Mouse (Mus musculus) frontal cortex, adult (tissue): Measurements from ENCODE around the gene Slc16a3.

Experiments
- ATAC-seq: cut with Nextera tagmentation; 2 replicates; pipeline ENCODE4 v1.9.2; 2017; ENCODE audit warnings: mild to moderate bottlenecking, moderate library complexity, mixed read lengths; ENCODE audit not compliant: low TSS enrichment

The Slc16a3 gene

DNA sequence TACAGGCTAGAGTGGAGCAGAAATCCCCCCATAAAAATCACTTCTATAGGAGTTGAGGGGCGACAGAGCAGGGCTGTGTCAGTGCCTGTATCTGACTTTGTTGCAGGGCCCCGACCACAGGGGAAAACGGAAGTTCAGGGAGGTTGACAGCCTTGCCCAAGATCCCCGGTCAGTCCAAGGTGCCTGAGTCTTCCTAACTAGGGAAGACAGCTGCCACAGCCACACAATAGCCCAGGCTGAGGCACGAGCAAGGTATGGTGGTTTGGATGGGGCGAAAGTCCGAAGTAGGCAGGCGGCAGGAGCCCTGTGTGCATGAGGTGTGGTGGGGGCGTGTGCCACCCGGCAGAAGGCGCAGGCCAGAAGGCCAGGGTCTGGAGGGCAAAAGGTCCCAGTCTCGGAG lies at the start of gene Slc16a3:
TSS of gene Slc16a3 (plus strand) at position 153 of the 400 bp plus-strand sequence.
- ATAC-seq: no peak

DNA sequence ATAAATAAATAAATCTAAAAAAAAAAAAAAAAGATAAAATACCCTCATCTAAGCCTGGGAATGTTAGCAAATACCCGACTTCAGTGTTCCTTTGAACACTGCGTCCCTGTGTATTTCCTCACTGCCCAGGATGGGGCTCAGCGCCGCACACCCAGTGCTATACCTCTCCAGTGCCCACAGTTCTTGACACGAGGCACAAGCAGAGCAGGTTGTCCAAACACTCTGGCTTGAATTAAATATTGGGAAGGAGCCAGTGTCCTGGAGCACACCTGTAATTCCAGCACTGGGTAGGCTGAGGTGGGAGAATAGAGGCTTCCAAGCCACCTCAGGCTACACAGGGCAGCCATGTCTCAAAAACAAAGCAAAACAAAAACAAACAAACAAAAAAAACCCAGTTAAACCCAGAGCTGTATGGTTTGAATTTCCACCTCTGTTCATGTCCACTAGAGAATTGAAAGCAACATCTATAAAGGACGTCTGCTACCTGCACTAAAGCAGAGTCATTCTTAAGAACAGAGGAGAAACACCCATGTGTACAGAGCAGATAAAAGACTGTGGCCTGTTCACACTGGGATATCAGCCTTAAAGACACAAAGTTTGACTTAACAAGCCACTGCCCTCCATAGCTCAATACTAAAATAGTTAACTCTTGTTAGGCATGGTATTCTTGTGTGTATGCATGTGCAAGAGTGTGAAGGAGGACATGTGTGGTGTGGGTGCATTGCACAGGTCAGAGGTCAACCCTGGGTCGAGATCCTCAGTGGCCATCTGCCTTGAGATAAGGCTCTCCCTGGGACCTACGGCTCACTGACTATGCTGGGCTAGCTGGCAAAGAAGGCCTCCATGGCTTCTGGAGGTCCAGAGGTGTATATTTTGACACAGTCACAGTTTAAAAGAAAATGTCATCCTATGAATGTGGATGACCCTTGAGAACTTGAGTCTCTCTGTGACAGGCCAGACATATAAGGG lies 47.7 kb upstream of the Slc16a3 start:
- ATAC-seq: no peak

DNA sequence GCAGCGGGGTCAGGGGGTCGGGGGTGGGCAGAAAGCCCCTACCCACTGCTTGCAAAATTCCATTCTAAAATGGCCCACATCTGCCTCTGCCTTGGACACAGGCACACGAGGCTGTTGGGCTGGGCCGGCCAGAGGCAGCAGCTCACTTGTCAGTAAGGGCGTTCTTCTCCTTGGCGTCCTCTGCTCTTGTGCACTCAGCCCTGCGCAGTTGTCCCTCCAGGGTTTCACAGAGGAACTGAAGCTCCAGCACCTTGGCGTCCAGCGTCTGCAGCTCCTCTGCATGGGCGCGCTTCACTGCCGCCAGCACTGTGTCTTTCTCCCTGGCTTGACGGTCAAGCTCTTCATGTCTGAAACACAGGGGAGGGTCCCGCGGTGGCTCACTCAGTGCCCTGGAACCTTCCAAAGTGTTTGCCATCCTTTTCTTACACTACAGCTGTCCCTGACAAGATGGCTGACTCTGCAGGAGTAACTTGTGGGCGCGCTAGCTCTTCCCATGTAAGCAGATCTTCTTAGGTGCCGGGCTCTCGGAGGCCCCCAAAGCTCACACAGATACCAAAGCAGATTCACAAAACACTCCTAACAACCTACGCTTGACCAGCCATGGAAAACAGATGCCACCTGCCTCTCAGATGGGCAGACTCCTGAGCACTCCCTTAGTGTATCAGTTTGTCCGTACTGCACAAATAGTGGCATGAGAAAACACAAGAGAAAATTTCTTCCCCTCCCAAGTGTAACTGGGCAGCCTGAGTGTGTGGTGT lies 46.4 kb upstream of the Slc16a3 start:
- no peak for ATAC-seq

DNA sequence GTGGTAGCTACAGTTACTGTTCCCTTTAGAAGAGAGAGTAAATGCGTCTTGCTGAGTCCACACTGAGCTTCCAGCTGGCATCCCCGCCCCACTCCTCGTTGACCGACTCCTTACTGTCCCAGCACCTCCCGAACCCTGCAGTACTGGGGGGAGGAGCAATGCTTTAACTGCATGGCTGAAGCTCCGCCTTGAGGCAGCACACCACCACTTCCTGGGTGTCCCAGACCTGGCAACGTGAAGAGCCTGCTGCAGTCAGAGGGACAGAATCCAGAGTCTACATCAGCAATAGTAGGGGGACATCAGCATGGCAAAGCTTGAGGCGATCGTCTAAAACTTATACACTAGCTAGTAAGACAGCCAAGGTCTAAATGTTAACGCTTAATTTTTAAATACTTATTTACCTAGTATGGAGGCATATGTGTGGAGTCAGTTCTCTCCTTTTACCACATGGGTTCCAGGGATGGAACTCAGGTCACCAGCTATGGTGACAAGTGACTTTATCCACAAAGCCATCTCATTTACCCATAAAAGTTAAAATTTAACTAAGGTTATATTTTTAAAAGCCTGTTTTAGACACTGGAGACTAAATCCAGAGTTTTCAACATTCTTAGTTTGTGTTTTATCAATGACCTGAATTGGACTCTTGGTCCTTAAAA lies 45.7 kb upstream of the Slc16a3 start:
- no peak for ATAC-seq

DNA sequence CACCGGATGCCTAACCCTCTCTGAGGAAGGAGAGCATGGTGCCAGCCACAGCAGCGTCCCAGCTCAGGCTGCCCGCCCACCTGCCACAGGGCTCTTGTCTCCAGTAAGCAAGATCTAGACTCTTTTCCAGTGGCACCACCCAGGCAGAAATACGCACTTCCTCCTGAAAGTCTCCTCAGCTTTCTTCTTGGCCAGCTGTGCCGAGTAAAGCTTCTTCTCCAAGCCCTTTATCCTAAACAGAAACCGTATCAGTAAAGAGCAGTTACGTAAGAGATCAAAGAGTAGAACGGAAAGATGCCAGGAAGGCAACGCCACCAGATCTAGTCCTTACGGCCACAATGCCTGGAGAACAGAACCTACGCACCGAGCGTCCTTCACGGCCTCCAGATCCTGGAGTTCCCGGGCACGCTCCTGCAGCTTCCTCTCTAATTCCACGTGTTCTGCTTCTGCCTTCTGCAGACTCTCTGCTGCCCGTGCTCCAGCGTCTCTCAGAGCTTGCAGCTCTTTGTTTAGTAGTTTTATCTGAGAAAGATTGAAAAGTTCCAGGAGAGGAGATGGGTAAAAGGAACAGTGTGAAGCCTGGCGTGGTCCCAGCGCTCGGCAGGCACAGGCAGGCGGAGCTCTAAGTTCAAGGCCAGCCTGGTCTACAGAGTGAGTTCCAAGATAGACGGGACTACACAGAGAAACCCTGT lies 45.0 kb upstream of the Slc16a3 start:
- peak; percentile 72; the same call in 1 of the 2 replicates for ATAC-seq

DNA sequence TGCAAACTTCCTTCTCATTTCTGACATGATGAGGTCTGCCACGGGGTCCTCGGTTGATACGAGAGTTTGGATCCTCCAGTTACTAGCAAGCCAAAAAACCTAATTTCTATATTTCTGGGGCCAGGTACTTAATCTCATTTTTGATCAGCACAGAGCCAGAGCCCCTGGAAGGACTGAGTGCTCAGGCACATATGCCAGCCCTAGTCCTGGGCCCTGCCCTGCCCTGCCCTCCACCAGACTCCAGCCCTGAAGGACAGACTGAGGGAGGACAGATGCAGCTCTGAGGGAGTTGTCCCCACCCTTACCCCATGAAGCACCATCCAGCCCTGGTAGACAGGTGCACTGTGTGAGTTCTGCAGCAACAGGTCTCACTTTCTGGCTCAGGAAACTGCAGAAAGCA lies 43.7 kb upstream of the Slc16a3 start:
- ATAC-seq: no peak

DNA sequence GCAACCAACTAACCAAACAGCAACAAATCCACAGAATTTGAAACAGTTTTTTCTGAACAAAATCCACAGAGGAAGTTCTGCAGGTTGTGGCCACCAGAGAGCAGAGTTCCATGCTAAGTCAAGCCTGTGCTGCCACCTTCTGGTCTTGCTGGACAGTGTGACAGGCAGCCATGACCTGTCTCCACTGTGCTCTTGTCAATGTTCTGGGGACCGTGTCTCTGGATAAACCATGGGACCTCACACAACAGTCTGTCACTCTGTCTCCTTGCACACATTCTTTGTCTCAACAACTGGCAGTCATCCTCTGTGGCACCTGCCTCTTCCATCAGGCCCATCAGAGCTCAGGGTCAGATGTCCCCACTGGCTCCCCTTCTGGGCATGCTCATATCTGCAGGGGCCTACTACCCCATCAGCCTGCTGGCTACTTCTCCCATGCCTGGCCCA lies 42.8 kb upstream of the Slc16a3 start:
- peak; percentile 69; the same call in 1 of the 2 replicates for ATAC-seq

DNA sequence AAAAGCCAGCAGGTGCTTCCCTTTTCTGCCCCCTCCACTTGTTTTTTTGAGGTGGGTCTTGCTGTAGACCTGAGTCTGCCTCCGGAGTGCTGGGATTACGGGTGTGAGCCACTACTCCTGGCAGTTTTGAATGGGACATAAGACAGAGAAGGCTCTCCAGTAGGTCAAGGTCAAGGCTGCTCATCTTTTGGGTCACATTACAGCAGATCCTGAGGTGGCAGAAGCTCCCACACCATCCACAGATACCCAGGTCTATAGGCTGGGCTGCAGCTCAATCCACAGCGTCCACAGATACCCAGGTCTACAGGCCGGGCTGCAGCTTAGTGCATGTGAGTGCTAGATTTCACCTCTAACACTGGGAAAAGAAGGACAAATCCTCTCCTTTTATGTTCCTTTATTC lies 34.5 kb upstream of the Slc16a3 start:
- no peak for ATAC-seq

DNA sequence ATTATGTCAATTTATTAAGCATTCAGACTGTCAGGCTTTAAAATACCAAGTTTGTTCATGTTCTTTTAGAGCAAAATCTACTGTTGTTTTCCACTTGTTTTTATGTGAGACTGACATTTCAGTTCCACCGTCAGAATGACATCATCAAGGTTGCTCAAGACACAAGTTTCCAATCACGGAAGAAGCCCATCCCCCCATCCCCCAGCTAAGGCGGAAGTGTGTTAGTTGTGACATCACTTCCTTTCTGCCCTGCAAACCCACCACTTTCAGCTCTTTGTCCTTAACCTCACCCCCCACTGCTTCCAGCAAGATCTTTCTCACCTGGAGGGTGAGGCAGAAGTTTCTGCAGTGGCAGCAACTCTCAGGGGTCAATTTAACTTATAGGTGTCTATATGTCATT lies 31.8 kb upstream of the Slc16a3 start:
- ATAC-seq: no peak

DNA sequence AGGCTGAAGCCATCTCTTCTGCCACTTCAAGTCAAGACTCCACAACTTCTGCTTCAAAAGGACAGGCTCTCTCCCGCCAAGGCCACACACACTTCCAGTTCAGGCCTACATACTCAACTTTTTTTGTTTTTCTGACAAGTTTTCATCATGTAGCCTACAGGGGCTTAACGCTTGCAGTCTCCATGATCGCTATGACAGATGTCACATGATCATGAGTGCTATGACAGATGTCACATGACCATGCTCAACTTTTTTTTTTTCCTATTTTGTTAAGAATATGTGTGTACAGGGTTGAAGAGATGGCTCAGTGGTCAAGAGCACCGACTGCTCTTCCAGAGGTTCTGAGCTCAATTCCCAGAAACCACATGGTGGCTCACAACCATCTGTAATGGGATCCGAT lies 30.5 kb upstream of the Slc16a3 start:
- no peak for ATAC-seq

DNA sequence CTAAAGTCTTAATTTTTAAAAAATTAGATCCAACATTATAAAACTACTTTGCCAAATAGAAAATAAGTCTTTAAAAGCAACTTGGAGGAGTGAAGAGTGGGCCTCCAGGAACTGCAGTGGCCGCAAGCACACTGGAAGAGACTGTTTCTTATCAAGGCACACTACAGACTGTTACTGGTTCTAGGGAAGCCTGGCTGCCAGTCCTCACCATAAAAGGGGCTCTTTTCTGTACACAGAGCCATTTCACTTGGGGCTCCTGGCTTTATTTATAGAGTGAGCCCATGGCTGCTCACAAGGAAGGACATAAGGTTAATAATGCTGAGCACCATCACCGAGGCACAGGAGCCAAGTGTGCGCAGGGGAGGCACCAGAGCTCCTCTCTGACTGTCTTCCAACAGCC lies 25.8 kb upstream of the Slc16a3 start:
- no peak for ATAC-seq

DNA sequence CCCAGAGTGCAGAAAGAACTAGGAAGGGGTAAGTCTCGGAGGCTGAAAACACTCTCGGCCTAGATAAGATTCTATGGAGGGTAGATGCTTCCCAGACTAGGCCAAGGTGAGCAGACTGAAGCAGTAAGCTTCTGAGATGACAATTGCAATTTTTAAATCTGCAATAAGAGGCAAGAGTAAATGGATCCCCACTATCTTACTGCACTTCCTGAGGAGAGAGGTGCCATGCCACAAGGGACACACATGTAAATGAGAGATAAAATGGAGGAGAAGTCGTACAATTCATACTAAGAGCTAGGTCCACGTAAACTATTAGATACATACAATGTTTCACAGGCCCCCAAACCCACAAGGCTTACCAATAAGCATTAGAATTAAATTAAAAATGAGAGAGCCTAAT lies 19.8 kb upstream of the Slc16a3 start:
- no peak for ATAC-seq

DNA sequence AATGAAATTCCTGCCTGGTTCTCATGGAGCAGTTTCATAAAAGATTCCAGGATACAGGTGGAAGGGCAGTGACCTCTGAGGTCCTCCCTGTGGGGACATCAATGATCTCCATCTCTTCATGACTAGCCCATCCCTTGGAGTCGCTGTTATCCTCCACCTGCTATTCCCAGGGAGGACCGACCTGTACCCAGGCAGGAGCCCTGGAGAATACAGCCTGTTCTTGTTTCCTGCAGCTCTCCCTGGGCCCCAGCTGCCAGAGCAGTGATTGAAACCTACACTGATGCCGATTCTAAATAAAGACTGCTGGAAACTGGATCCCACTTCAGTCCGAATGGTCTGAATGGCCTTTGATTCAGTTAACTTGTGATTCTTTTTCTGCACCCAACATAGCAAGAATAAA lies 16.8 kb upstream of the Slc16a3 start:
- ATAC-seq: no peak

DNA sequence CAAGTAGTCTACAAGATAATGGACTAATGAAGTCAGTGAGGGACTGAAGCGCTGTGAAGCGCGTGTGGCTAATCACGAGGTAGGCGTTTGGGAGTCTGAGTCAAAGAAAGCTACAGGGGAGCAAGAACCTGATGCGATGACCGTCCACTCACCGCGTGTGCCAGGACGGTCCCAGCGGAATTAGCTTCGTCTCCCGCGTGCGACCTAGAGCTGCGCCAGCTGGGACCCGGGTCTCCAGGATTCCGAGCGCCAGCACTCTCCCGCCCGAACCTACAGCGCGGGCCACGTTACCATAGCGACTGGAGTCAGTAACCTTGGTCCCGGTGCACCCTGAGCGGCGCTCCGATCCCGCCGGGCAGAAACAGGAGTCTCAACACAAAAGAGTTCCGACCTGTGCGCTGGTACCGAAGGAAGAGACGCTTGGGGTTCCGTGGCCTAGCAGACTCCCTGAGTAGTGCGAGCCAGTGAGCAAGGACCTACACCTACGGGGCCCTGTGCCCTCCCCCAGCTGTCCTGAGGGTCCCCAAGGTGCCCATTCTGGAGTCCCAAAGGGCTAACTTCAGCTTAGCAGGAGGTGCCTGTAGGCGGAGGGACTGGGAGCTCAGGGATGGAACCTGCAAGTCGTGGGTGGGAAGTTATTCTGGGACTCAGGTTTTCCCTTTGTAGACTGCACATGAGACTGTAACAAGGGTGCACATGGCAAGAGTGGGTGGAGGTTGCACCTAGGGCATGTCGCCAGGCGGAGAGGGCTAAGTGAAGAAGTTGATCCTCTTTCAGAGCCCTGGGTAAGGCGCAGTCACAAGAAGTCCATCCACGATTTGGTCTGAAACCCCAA lies 15.5 kb upstream of the Slc16a3 start, which contains the start of gene Ccdc57:
TSS of gene Ccdc57 (minus strand) at position 309 of the 835 bp plus-strand sequence.
- peak; percentile 99 for ATAC-seq

DNA sequence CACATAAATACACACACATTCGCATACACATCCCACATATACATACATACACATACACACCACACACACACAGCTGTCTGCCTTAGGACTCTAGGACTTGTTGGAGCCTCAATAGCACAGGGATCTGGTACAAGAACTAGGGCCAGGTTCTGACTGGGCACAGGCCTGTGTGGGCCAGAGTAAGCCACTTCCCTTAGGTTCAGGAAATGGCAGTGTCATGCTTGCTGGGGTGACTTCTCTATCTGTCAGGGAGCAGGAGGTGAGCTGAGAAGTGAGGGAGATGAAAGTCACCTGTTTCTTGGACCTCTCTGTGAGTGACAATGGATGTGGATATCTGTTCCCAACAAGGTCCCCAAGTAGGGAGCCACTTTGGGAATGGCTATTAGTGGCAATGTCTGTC lies 10.3 kb upstream of the Slc16a3 start:
- no peak for ATAC-seq

DNA sequence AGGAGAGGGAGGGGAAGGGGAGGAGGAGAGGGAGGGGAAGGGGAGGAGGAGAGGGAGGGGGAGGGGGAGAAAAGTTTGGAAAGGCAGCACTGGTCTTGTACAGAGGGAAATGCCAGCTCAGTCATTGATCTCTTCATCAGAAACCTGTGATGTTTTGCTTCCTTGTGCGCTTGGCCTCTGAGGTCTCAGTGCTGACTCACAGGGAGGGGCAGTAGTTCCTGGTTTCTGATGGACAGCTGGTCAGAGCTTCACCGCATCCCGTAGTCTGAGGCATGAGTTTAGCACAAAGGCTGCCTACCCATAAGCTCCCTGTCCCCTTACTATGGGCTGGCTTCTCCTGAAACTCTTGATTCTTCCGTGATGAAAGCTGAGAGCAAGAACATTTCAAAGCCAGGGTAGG lies 9.5 kb upstream of the Slc16a3 start:
- ATAC-seq: no peak

DNA sequence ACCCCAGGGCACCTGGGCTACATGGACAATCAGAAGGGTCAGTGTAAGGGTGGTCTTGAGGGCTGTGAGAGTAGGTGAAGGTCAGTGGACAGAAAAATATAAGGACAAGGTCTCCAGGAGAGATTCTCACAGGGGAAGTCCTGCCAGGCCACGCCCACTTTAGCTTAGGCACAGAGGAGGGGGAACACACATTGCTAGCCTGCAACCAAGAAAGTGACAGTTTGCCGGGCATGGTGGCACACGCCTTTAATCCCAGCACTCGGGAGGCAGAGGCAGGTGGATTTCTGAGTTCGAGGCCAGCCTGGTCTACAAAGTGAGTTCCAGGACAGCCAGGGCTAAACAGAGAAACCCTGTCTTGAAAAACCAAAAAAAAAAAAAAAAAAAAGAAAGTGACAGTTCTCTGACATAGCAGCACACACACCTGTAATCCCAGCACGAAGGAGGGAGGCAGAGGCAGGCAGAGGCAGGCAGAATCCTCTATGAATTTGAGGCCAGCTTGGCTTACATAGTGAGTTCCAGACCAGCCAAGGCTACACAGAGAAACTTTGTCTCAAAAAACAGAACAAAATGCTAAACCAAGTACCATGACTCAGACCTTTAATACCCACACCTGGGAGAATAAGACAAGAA lies 8.5 kb upstream of the Slc16a3 start:
- ATAC-seq: no peak

DNA sequence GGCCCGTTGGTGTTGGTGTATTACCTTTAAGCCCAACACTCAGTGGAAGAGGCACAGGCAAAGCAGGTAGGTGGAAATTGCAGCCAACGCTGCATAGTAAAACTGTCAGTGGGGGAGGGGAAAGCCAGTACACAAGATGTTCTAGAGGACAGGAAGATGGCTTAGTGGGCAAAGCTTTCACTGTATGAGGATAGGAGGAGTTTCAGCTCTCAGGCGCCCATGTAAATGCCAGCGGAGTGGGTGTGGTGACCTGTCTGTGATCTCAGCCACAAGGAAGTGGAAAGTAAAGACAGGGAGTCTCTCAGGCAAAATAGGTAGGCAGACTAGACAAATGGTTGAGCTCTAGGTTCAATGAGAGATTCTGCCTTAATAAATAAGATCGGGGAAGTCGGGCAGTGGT lies 7.3 kb upstream of the Slc16a3 start:
- no peak for ATAC-seq

DNA sequence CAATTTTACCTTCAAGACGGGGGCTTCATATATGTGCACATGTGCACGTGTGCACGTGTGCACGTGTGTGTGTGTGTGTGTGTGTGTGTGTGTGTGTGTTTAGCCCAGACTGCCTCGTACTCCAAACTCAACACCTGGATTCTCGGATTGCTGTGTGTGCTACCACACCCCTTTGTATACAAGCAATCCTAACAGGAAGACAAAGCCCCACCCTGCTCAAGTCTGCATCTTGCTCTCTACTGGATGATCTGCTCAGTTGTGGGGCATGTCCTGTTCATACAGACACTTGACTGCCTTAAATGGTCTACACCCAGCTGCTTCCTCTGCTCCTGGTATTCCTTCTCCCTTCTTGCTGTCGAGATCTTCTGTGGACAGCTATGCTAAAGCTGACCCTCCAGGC lies 3.0 kb upstream of the Slc16a3 start:
- ATAC-seq: no peak

DNA sequence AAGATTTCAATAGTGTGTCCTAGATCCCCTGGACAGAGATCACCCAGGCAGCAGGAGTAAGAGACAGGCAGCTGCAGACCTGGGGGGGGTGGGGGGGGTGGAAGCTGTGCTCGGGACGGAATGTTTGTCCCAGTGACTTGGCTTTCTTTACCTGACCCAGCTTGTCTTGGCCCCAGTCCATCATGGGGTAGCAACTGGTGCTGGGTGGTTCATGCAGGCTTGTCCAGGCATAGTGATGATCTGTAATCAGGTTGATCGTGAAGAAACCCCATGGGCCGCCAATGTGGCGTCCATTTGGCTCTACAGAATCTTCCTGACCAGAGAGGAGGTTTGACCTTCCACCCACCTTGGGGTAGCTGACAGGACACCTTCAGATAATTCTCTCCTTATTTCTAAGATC lies 2.4 kb upstream of the Slc16a3 start:
- no peak for ATAC-seq
